ENCODE assay signal across 20 mouse cellular contexts in the genomic region with DNA sequence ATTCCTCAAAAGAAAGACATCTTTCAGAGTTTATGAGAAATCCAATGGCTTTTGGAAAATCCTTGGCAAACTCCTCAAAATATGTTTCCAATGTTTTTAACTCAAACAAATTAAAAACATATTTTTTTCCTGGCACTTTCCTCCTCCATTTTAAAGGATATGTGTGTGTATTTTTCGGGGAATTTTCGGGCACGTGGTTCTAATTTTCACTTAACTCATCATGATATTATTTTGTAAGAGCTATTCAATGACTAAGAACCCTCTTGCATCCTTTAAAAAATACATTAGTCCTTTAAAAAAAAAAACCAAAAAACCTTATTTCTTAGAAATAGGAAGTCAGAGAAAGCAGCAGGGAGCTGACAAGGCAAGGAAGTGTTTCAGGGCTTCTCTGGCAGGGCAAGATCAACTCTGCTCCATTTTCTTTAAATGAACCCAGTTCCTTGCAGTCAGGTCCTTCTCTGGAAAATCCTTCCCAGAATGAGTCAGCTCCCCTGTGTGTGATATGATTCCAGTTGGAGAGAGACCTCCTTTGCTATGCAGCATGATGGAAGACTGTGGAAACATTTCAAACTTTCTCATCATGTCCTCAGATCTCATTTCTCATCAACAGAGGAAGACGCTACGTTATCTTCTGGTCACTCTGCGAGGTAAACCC.
DNase-seq lines count a peak whose midpoint lies in the region; ATAC-seq lines count a peak whose summit lies in the region.
"Had no signal": no experiment of that assay in that cellular context is flagged by ENCODE, and none has a peak within 500 bp of the region (broad histone marks: within the 10 kb centered on the region; RNA-seq: fewer than 3 reads in every experiment).

No protein-coding gene starts in this region.

- H3K4me3 ChIP-seq in embryonic facial prominence, embryonic 11.5 days (ENCODE audit: low read depth, low read length), result no peak overlapping the region
- H3K4me3 ChIP-seq in embryonic facial prominence, embryonic 10.5 days, result no peak overlapping the region
- no peak overlapping the region for H3K4me3 ChIP-seq in embryonic facial prominence, embryonic 15.5 days (replicated peaks)
- no peak overlapping the region for H3K4me3 ChIP-seq in limb, embryonic 15.5 days
- H3K4me3 ChIP-seq: hindbrain, embryonic 13.5 days; left cerebral cortex, adult 2 months; liver, embryonic 12.5 days; midbrain, embryonic 12.5 days had no signal

- WGBS in embryonic facial prominence, embryonic 11.5 days, result 74% methylated on average over 6 of the region's 6 CpGs
- 87% methylated on average over 6 of the region's 6 CpGs for WGBS in embryonic facial prominence, embryonic 10.5 days
- WGBS in embryonic facial prominence, embryonic 15.5 days, result 55% methylated on average over 6 of the region's 6 CpGs
- WGBS in limb, embryonic 15.5 days, result 51% methylated on average over 6 of the region's 6 CpGs

- H3K27me3 ChIP-seq in embryonic facial prominence, embryonic 11.5 days (ENCODE audit: control insufficient read depth, insufficient read depth, low read length), result no peaks in the 10 kb centered on the region
- H3K27me3 ChIP-seq in embryonic facial prominence, embryonic 10.5 days (replicated peaks; ENCODE audit: low read depth, poor library complexity, severe bottlenecking), result no peaks in the 10 kb centered on the region
- H3K27me3 ChIP-seq in embryonic facial prominence, embryonic 15.5 days, result no peaks in the 10 kb centered on the region
- H3K27me3 ChIP-seq in limb, embryonic 15.5 days, result no peaks in the 10 kb centered on the region
- H3K27me3 ChIP-seq: hindbrain, embryonic 13.5 days; liver, embryonic 12.5 days; midbrain, embryonic 12.5 days had no signal

- no peak overlapping the region for H3K4me2 ChIP-seq in embryonic facial prominence, embryonic 11.5 days (ENCODE audit: low read depth, low read length)
- no peak overlapping the region for H3K4me2 ChIP-seq in embryonic facial prominence, embryonic 15.5 days (replicated peaks)
- no peak overlapping the region for H3K4me2 ChIP-seq in limb, embryonic 15.5 days
- H3K4me2 ChIP-seq: heart, embryonic 11.5 days; hindbrain, embryonic 13.5 days; liver, embryonic 12.5 days; midbrain, embryonic 12.5 days had no signal

- ATAC-seq in embryonic facial prominence, embryonic 11.5 days (replicated peaks; ENCODE audit: insufficient number of reproducible peaks, low FRiP score, low TSS enrichment, low read depth), result no peak
- ATAC-seq in embryonic facial prominence, embryonic 15.5 days (ENCODE audit: insufficient number of reproducible peaks, low FRiP score, low TSS enrichment, low read depth), result no peak
- 0 out of 2 replicates have a peak, but pooled peaks have one; percentile 24 for ATAC-seq in limb, embryonic 15.5 days (ENCODE audit: insufficient number of reproducible peaks, low FRiP score, low TSS enrichment, low read depth)
- no peak for ATAC-seq in megakaryocyte progenitor cell, adult 5-6 weeks (replicated peaks; ENCODE audit: poor library complexity)
- ATAC-seq: liver, embryonic 12.5 days had no signal

- no peaks in the 10 kb centered on the region for H3K36me3 ChIP-seq in embryonic facial prominence, embryonic 11.5 days (replicated peaks; ENCODE audit: control insufficient read depth, insufficient read depth, low read depth, low read length)
- no peaks in the 10 kb centered on the region for H3K36me3 ChIP-seq in embryonic facial prominence, embryonic 10.5 days (replicated peaks)
- H3K36me3 ChIP-seq in embryonic facial prominence, embryonic 15.5 days, result no peaks in the 10 kb centered on the region
- no peaks in the 10 kb centered on the region for H3K36me3 ChIP-seq in limb, embryonic 15.5 days
- H3K36me3 ChIP-seq: hindbrain, embryonic 13.5 days; liver, embryonic 12.5 days; midbrain, embryonic 12.5 days had no signal

- H3K9ac ChIP-seq in embryonic facial prominence, embryonic 11.5 days (replicated peaks; ENCODE audit: low read length), result no peak overlapping the region
- H3K9ac ChIP-seq in embryonic facial prominence, embryonic 15.5 days, result no peak overlapping the region
- no peak overlapping the region for H3K9ac ChIP-seq in limb, embryonic 15.5 days
- H3K9ac ChIP-seq: hindbrain, embryonic 13.5 days; liver, embryonic 12.5 days; midbrain, embryonic 12.5 days had no signal

- no peaks in the 10 kb centered on the region for H3K4me1 ChIP-seq in embryonic facial prominence, embryonic 11.5 days (ENCODE audit: control insufficient read depth, insufficient read depth, low read length)
- H3K4me1 ChIP-seq in embryonic facial prominence, embryonic 10.5 days, result no peaks in the 10 kb centered on the region
- peaks cover 7% of the 10 kb centered on the region; the same call in 1 of the 2 replicates for H3K4me1 ChIP-seq in embryonic facial prominence, embryonic 15.5 days
- no peaks in the 10 kb centered on the region; the same call in 1 of the 2 replicates for H3K4me1 ChIP-seq in limb, embryonic 15.5 days
- H3K4me1 ChIP-seq: hindbrain, embryonic 13.5 days; liver, embryonic 12.5 days; midbrain, embryonic 12.5 days had no signal

- peak; percentile 68 for DNase-seq in embryonic facial prominence, embryonic 11.5 days (ENCODE audit: low spot score)
- no peak for DNase-seq in embryonic facial prominence, embryonic 10.5 days (ENCODE audit: low spot score)
- DNase-seq in heart, postnatal 10 days, result peak; percentile 11 to 23
- DNase-seq in heart, postnatal 25 days (ENCODE audit: low spot score), result no peak
- no peak for DNase-seq in ovary, postnatal 14 days (ENCODE audit: low spot score)
- DNase-seq: cerebellum, adult 11 months; cerebellum, postnatal 10 days; gastrocnemius, postnatal 10 days; kidney, adult 11 months; lung, adult 18-20 months; lung, postnatal 10 days; right cerebral cortex, postnatal 14 days had no signal

- H3K27ac ChIP-seq in embryonic facial prominence, embryonic 11.5 days (replicated peaks; ENCODE audit: low read depth, low read length), result no peak overlapping the region
- no peak overlapping the region for H3K27ac ChIP-seq in embryonic facial prominence, embryonic 10.5 days (replicated peaks)
- H3K27ac ChIP-seq in embryonic facial prominence, embryonic 15.5 days (replicated peaks), result peak overlapping the region; percentile 87
- peak overlapping the region; percentile 57 for H3K27ac ChIP-seq in limb, embryonic 15.5 days
- H3K27ac ChIP-seq: hindbrain, embryonic 13.5 days; left cerebral cortex, adult 2 months; liver, embryonic 12.5 days; midbrain, embryonic 12.5 days had no signal

- intact Hi-C loops in heart, postnatal 10 days (cut with DNase I), result no loop called here
- intact Hi-C loops in heart, postnatal 25 days (cut with DNase I), result no loop called here

- H3K9me3 ChIP-seq in embryonic facial prominence, embryonic 11.5 days (replicated peaks; ENCODE audit: control insufficient read depth, low read length), result no peaks in the 10 kb centered on the region
- H3K9me3 ChIP-seq in embryonic facial prominence, embryonic 10.5 days, result no peaks in the 10 kb centered on the region
- no peaks in the 10 kb centered on the region for H3K9me3 ChIP-seq in embryonic facial prominence, embryonic 15.5 days (replicated peaks)
- no peaks in the 10 kb centered on the region for H3K9me3 ChIP-seq in limb, embryonic 15.5 days
- H3K9me3 ChIP-seq: hindbrain, embryonic 13.5 days; liver, embryonic 12.5 days; midbrain, embryonic 12.5 days had no signal

Comparison
In these comparisons a context has a peak if more than half of its experiments do, and no peak if none do; other contexts are left out.
1. DNase-seq: peak in embryonic facial prominence, embryonic 11.5 days (single experiment) and heart, postnatal 10 days (2 of 2); none in embryonic facial prominence, embryonic 10.5 days (single experiment), heart, postnatal 25 days (single experiment) and ovary, postnatal 14 days (single experiment).
2. H3K27ac ChIP-seq: peak in embryonic facial prominence, embryonic 15.5 days (single experiment) and limb, embryonic 15.5 days (single experiment); none in embryonic facial prominence, embryonic 11.5 days (single experiment) and embryonic facial prominence, embryonic 10.5 days (single experiment).